Mouse (Mus musculus) heart, postnatal 0 days (tissue): ENCODE results near the gene Rpain. TPM values are rescaled to one million over a fixed set of nuclear protein-coding genes. Genes with fewer than 3 reads are reported as not detected.

Source experiments
- ATAC-seq: fragments of 200-750 bp; cut with Nextera tagmentation; 2 replicates; pipeline ENCODE4 v1.8.0; 2017; ENCODE audit warnings: low read depth, moderate number of reproducible peaks, moderate library complexity; ENCODE audit not compliant: insufficient read depth
- DNase-seq: peaks from one replicate; pipeline ENCODE4 v3.0.0-alpha.2; 2016; ENCODE audit warnings: low spot score
- H3K27ac ChIP-seq: fragments of 300-500 bp; sonication (generic); 2 replicates; pipeline ENCODE4 v1.5.1; 2014; ENCODE audit warnings: low read depth, mild to moderate bottlenecking
- H3K27me3 ChIP-seq: fragments of 300-500 bp; sonication (generic); 2 replicates; pipeline ENCODE4 v1.6.1; 2014; ENCODE audit warnings: low read length, mixed read lengths; ENCODE audit not compliant: control insufficient read depth, insufficient read depth
- H3K36me3 ChIP-seq: fragments of 300-500 bp; sonication (generic); replicated peaks from 2 replicates; pipeline ENCODE4 v1.6.1; 2014; ENCODE audit warnings: low read length, mixed read lengths; ENCODE audit not compliant: control insufficient read depth, insufficient read depth
- H3K4me1 ChIP-seq: fragments of 300-500 bp; sonication (generic); 2 replicates; pipeline ENCODE4 v1.6.1; 2014; ENCODE audit warnings: antibody characterized with exemption; ENCODE audit not compliant: control insufficient read depth, insufficient read depth
- H3K4me2 ChIP-seq: fragments of 300-500 bp; sonication (generic); 2 replicates; pipeline ENCODE4 v1.6.1; 2014; ENCODE audit warnings: low read depth, mild to moderate bottlenecking, low read length, moderate library complexity
- H3K4me3 ChIP-seq: fragments of 300-500 bp; sonication (generic); 2 replicates; pipeline ENCODE4 v1.5.1; 2014; ENCODE audit warnings: low read depth, low read length
- H3K9ac ChIP-seq: fragments of 300-500 bp; sonication (generic); replicated peaks from 2 replicates; pipeline ENCODE4 v1.6.1; 2014; ENCODE audit warnings: low read depth, low read length, mixed read lengths
- H3K9me3 ChIP-seq: fragments of 300-500 bp; sonication (generic); replicated peaks from 2 replicates; pipeline ENCODE4 v1.6.1; 2016; ENCODE audit warnings: low read length; ENCODE audit not compliant: control insufficient read depth
- CTCF ChIP-seq: IDR thresholded peaks from 2 replicates; pipeline ENCODE4 v1.5.1; 2016; ENCODE audit warnings: antibody characterized with exemption, control low read depth, low read depth
- EP300 ChIP-seq: IDR thresholded peaks from 2 replicates; pipeline ENCODE4 v1.6.1; 2016; ENCODE audit warnings: antibody characterized with exemption, low read depth
- WGBS: fragments of 180-500 bp; shearing (Covaris S2); extraction: QIAGEN DNeasy Blood & Tissue Kit; methylation state at CpG from one replicate; pipeline ENCODE4 v1.1.7; 2014; 5-methylcytosine and 5-hydroxymethylcytosine counted together
- polyA plus RNA-seq: library from polyadenylated mRNA; unstranded; fragments of >200 nt; fragmentation: Nextera tagmentation; extraction: Ambion mirVana; gene quantifications from 2 replicates; pipeline ENCODE4 v1.2.1, GENCODE M21; 2015
- total RNA-seq: library from RNA; depleted of rRNA; stranded (reverse); fragments of >200 nt; gene quantifications from 2 replicates; pipeline ENCODE4 v1.2.3, GENCODE M21; 2014; ENCODE audit warnings: low replicate concordance

Rpain gene
- total and polyA plus RNA-seq, 2 experiments from 2014 or later: 25.3 to 45.9 TPM

DNA sequence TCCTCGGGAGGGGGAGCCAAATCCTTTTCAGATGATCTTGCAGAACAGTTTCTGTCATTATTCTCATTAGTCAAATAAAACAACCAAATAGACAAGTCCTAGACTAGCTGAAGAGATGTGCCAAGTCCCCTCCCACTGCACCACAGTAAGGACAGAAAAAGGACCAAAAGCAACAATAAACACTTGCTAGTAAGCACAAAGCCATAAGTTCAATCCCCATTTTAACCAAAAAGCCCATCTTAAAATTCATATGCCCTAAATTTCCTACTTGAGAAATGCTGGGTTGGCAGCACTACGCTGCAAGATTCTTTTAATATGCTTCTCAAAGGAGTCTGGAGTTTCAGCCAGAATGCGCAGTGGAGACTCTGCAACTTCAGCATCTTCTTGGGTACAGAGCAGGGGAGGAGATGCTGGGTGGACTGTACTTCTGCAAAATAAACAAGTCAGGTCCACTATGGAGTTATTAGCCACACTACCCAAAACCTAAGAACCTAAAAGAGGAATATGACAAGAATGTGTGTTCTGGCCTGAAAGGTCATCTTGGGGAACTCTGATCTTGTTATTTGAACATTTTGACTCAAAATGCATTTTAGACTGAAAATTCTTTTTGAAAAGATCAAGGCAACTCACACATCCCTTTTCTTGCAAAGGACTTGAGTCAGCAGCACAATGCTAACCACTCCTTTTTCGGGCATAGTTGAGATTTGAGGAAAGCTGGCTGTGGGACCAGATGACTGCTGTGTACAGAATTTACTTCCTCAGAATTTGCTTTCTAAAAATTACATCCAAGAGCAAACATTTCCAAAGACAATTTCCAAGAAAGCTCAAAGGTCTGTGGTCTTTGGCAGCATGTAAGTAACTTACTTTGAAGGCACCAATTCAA is 24.8 kb upstream of the Rpain start:
- H3K27me3 ChIP-seq: no peaks in the 10 kb centered on the region
- H3K9ac ChIP-seq: no peak overlapping the region
- no peak for ATAC-seq
- TF ChIP-seq EP300: no peak
- no peak for TF ChIP-seq CTCF
- H3K27ac ChIP-seq: no peak overlapping the region
- no peaks in the 10 kb centered on the region for H3K9me3 ChIP-seq
- no peaks in the 10 kb centered on the region for H3K4me1 ChIP-seq
- H3K4me2 ChIP-seq: no peak overlapping the region
- DNase-seq: no peak
- no peak overlapping the region for H3K4me3 ChIP-seq
- peaks cover 94% of the 10 kb centered on the region for H3K36me3 ChIP-seq
- WGBS: 85% methylated on average over 4 of the region's 4 CpGs

DNA sequence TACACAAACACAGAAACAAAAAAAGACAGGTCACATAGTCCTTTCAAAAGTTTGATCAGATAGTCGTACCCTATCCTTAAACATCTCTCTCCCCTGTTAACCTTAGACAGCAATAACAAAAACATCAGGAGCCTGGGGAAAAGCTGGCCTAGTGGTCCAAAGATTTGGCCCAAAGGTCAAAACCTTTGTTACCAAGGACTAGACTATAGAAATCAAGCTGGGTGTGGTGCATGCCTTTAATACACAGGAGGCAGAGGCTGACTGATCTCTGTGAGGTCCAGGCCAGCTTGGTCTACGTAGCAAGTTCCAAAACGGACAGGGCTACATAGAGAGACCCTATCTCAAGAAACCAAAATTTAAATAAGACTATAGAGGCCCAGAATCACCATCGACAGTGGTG is 15.3 kb upstream of the Rpain start:
- TF ChIP-seq CTCF (no peak), EP300 (no peak)
- Histone ChIP-seq H3K4me1 (no peaks in the 10 kb centered on the region), H3K4me2 (no peak overlapping the region), H3K27me3 (no peaks in the 10 kb centered on the region), H3K9me3 (no peaks in the 10 kb centered on the region), H3K27ac (no peak overlapping the region), H3K9ac (no peak overlapping the region), H3K4me3 (no peak overlapping the region), H3K36me3 (peaks cover 94% of the 10 kb centered on the region)
- no peak for DNase-seq
- no peak for ATAC-seq
- 91% methylated on average over 4 of the region's 4 CpGs for WGBS

DNA sequence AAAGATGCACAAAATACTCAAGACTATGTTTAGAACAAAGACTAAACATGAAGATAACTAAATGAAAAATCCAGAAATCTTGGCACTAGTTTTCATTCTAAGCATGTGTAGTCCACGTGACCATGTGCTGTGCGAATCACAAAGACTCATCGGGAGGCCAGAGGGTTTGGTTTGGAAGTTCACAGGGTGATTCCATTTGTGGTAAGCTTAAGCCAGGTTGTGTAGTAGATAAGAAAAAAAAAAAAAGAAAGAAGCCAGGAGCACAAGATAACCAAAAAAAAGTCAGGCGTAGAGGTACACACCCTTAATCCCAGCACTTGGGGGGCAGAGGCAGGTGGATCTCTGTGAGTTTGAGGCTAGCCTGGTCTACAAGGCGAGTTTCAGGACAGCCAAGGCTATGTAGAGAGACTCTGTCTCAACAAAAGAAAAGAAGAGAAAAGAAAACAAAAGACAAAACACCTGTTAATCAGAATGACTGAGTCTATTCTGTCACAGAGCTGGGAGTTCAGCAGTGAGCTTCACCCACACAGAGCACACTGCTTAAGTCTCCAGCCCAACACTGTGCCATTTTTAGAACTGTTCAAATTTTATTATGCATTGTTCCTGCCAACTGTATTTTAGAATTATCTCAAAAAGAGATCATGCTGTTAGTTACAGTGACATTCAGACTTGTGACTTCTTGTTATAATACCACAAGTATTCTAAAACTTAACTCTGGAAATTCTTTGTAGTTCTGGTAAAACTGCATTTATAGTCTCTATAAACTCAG is 9.0 kb upstream of the Rpain start:
- WGBS: 92% methylated on average over 5 of the region's 5 CpGs
- Histone ChIP-seq H3K9me3 (no peaks in the 10 kb centered on the region), H3K4me2 (no peak overlapping the region), H3K27me3 (no peaks in the 10 kb centered on the region), H3K27ac (no peak overlapping the region), H3K4me1 (no peaks in the 10 kb centered on the region), H3K9ac (no peak overlapping the region), H3K36me3 (peaks cover 91% of the 10 kb centered on the region), H3K4me3 (no peak overlapping the region)
- ATAC-seq (no peak), DNase-seq (no peak)
- TF ChIP-seq EP300 (no peak), CTCF (no peak)

DNA sequence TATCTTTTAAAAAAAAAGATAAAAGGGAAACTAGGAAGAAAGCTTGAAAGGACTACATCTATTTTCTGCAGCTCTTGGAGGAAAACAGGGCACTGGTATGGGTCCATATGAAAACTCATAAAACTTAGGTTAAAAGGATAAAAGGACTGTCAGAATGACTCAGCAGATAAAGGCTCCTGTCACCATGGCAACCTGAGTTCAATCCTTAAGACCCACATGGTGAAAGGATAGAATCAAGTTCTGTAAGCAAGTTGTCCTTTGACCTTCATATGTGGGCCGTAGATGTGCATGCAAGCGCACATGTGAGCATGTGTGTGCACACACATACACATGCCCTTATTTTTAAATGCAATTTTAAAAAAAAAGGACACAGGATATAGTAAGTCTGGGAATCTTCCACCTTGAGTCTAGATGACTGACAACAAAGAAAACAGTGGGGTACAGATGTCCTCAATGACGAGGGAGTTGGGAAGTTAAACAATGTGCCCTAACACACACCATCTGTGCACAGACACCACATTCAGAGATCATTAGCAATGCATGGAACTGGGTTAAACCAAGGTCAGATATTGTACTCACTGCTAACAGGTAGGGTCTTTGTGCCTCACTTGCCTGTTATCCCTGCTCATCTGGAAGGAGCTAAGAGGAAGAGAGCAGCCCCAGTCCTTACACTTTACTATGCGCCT is 5.6 kb upstream of the Rpain start:
- H3K27me3 ChIP-seq: no peaks in the 10 kb centered on the region
- 83% methylated on average over 4 of the region's 4 CpGs for WGBS
- peaks cover 71% of the 10 kb centered on the region for H3K36me3 ChIP-seq
- H3K4me3 ChIP-seq: no peak overlapping the region
- ATAC-seq (no peak), DNase-seq (no peak)
- no peak overlapping the region for H3K9ac ChIP-seq
- no peak overlapping the region for H3K27ac ChIP-seq
- no peak overlapping the region for H3K4me2 ChIP-seq
- no peaks in the 10 kb centered on the region for H3K9me3 ChIP-seq
- no peak for TF ChIP-seq CTCF
- no peak for TF ChIP-seq EP300
- peaks cover 5% of the 10 kb centered on the region for H3K4me1 ChIP-seq

DNA sequence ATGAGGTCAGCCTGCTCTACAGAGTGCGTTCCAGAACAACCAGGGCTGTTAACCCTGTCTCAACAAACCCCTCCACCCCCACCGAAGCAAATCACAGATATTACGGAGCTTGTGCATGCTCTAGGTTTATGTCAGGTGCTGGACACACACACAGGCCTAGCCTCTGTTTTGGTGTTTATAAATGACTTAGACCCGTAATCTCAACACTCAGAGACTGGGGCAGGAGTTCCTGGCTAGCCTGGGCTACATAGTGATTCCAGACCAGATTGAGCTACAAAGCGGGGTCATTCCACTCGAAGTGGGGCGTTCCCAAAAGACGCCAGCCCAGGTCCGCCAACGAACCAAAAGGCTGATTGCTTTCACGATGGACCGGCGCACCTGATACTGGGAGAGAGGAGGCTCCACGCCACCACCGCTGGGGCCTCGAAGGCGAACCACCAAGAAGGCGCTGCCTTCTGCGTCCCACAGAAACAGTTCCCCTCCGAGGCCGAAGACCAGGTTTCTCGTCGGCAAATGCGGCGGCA is 680 bp upstream of the Rpain start:
- Histone ChIP-seq H3K4me3 (peak overlapping the region; percentile 76), H3K27ac (peak overlapping the region; percentile 88), H3K9me3 (no peaks in the 10 kb centered on the region), H3K4me1 (peaks cover 9% of the 10 kb centered on the region), H3K36me3 (peaks cover 42% of the 10 kb centered on the region), H3K9ac (peak overlapping the region; percentile 80), H3K27me3 (no peaks in the 10 kb centered on the region), H3K4me2 (peak overlapping the region; percentile 66)
- TF ChIP-seq EP300 (no peak), CTCF (no peak)
- ATAC-seq: peak; percentile 4; the same call in 1 of the 2 replicates
- no peak for DNase-seq
- WGBS: 0% methylated on average over 24 of the region's 25 CpGs
